Mouse (Mus musculus) embryonic facial prominence, embryonic 13.5 days (tissue): ENCODE results near the gene Rps15. TPM values are rescaled to one million over a fixed set of nuclear protein-coding genes. Genes with fewer than 3 reads are reported as not detected.

Source experiments
- ATAC-seq: fragments of 200-750 bp; cut with Nextera tagmentation; 2 replicates; pipeline ENCODE4 v1.8.0; 2017; ENCODE audit warnings: low read depth; ENCODE audit not compliant: insufficient number of reproducible peaks, insufficient read depth, low FRiP score, low TSS enrichment
- H3K27ac ChIP-seq: fragments of 300-500 bp; sonication (generic); 2 replicates; pipeline ENCODE4 v1.5.1; 2015; ENCODE audit warnings: moderate library complexity, mild to moderate bottlenecking, inconsistent platforms
- H3K27me3 ChIP-seq: fragments of 300-500 bp; sonication (generic); 2 replicates; pipeline ENCODE4 v1.6.1; 2015; ENCODE audit warnings: mild to moderate bottlenecking, inconsistent platforms
- H3K36me3 ChIP-seq: fragments of 300-500 bp; sonication (generic); 2 replicates; pipeline ENCODE4 v1.6.1; 2015; ENCODE audit warnings: mild to moderate bottlenecking, inconsistent platforms
- H3K4me1 ChIP-seq: fragments of 300-500 bp; sonication (generic); 2 replicates; pipeline ENCODE4 v1.6.1; 2015; ENCODE audit warnings: inconsistent platforms
- H3K4me2 ChIP-seq: fragments of 300-500 bp; sonication (generic); 2 replicates; pipeline ENCODE4 v1.6.1; 2015; ENCODE audit warnings: moderate library complexity, mild to moderate bottlenecking, inconsistent platforms
- H3K4me3 ChIP-seq: fragments of 300-500 bp; sonication (generic); 2 replicates; pipeline ENCODE4 v1.5.1; 2015; ENCODE audit warnings: mild to moderate bottlenecking, inconsistent platforms
- H3K9ac ChIP-seq: fragments of 300-500 bp; sonication (generic); 2 replicates; pipeline ENCODE4 v1.6.1; 2015; ENCODE audit warnings: mild to moderate bottlenecking, inconsistent platforms
- H3K9me3 ChIP-seq: fragments of 300-500 bp; sonication (generic); 2 replicates; pipeline ENCODE4 v1.6.1; 2016; ENCODE audit warnings: inconsistent platforms
- WGBS: fragments of 180-500 bp; shearing (Covaris S2); methylation state at CpG from one replicate; pipeline ENCODE4 v1.1.7; 2015; ENCODE audit warnings: mixed read lengths; 5-methylcytosine and 5-hydroxymethylcytosine counted together
- polyA plus RNA-seq: library from polyadenylated mRNA; unstranded; fragments of >200 nt; fragmentation: Nextera tagmentation; extraction: Ambion mirVana; gene quantifications from 2 replicates; pipeline ENCODE4 v1.2.1, GENCODE M21; 2015

The Rps15 gene
- polyA plus RNA-seq, 1 experiment from 2014 or later: 1,047 TPM

DNA sequence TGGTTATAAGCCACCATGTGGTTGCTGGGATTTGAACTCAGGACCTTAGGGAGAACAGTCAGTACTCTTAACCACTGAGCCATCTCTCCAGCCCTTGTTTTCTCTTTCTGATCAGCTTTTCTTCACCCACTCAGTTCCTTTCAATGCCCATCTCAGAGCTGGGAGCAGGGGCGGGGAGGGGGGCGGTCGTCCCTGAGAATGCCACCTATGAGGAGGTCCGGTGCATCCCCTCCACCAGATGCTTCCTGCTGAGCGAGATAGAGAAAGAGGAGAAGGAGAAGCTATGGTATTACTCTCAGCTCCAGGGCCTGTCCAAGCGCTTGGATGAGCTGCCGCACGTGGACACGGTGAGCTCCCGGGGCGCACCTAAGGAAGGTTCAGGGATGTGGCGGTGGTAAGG is 12.2 kb downstream of the Rps15 start:
- Histone ChIP-seq H3K4me1 (peaks cover 15% of the 10 kb centered on the region), H3K4me3 (no peak overlapping the region), H3K27ac (no peak overlapping the region), H3K9me3 (no peaks in the 10 kb centered on the region), H3K36me3 (peaks cover 34% of the 10 kb centered on the region), H3K27me3 (peaks cover 74% of the 10 kb centered on the region), H3K9ac (peak overlapping the region; percentile 21; the same call in 1 of the 2 replicates), H3K4me2 (peak overlapping the region; percentile 24; the same call in 1 of the 2 replicates)
- WGBS: 25% methylated on average over 12 of the region's 12 CpGs
- ATAC-seq: no peak

DNA sequence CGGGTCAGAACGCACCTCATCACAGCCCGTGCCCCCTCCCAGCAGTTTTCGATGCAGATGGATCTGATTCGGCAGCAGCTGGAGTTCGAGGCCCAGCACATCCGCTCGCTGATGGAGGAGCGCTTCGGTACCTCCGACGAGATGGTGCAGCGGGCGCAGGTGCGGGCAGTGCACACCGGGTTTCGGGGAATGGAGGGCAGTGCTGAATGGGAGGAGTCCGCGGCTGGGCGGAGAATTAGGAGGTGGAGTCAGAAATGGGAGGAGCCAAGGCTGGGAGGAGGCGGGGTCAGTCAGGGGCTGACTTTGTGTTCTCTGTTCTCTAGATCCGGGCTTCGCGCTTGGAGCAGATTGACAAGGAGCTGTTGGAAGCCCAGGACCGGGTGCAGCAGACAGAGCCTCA is 12.6 kb downstream of the Rps15 start:
- H3K4me1 ChIP-seq: peaks cover 13% of the 10 kb centered on the region
- no peak overlapping the region for H3K4me3 ChIP-seq
- H3K27me3 ChIP-seq: peaks cover 72% of the 10 kb centered on the region
- 16% methylated on average over 25 of the region's 25 CpGs for WGBS
- peak overlapping the region; percentile 24; the same call in 1 of the 2 replicates for H3K4me2 ChIP-seq
- peaks cover 35% of the 10 kb centered on the region for H3K36me3 ChIP-seq
- no peaks in the 10 kb centered on the region for H3K9me3 ChIP-seq
- no peak overlapping the region for H3K27ac ChIP-seq
- peak overlapping the region; percentile 21; the same call in 1 of the 2 replicates for H3K9ac ChIP-seq
- ATAC-seq: no peak

DNA sequence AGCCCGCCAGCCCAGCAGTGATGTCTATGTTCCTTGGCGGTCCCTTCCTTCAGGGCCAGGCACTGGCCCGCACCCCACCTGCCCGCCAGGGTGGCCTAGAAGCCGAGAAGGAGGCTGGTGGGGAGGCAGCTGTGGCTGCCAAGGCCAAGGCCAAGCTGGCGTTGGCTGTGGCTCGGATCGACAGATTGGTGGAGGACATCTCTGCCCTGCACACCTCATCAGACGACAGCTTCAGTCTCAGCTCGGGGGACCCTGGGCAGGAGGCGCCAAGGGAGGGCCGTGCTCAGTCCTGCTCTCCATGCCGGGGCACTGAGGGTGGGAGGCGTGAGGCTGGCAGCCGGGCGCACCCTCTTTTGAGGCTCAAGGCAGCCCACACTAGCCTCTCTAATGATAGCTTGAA is 19.3 kb downstream of the Rps15 start:
- Histone ChIP-seq H3K27me3 (peaks cover 75% of the 10 kb centered on the region), H3K4me2 (no peak overlapping the region), H3K27ac (no peak overlapping the region), H3K9me3 (no peaks in the 10 kb centered on the region), H3K4me1 (peaks cover 15% of the 10 kb centered on the region), H3K36me3 (peaks cover 61% of the 10 kb centered on the region), H3K4me3 (no peak overlapping the region), H3K9ac (no peak overlapping the region)
- ATAC-seq: no peak
- WGBS: 85% methylated on average over 16 of the region's 16 CpGs

DNA sequence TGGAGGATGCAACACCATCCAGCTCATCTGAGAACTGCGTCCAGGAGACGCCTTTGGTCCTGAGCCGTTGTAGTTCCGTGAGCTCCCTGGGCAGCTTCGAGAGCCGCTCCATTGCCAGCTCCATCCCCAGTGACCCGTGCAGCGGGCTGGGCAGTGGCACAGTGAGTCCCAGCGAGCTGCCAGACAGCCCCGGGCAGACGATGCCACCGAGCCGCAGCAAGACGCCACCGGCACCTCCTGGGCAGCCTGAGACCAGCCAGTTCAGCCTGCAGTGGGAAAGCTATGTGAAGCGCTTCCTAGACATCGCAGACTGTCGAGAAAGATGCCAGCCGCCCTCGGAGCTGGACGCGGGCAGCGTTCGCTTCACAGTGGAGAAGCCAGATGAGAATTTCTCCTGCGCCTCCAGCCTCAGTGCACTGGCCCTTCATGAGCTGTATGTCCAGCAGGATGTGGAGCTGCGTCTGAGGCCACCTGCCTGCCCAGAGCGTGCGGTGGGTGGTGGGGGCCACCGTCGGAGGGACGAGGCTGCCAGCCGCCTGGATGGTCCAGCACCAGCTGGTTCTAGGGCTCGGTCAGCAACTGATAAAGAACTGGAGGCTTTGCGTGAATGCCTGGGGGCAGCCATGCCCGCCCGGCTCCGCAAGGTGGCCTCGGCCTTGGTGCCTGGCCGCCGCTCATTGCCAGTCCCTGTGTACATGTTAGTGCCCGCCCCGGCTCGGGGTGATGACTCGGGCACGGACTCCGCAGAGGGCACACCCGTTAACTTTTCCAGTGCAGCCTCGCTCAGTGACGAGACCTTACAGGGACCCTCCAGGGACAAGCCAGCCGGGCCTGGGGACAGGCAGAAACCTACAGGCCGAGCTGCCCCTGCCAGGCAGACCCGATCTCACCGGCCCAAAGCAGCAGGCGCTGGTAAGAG is 20.6 kb downstream of the Rps15 start:
- Histone ChIP-seq H3K36me3 (peaks cover 53% of the 10 kb centered on the region), H3K9ac (peak overlapping the region; percentile 55), H3K4me3 (no peak overlapping the region), H3K4me1 (peaks cover 15% of the 10 kb centered on the region), H3K27me3 (peaks cover 81% of the 10 kb centered on the region), H3K27ac (no peak overlapping the region), H3K9me3 (no peaks in the 10 kb centered on the region), H3K4me2 (no peak overlapping the region)
- 70% methylated on average over 54 of the region's 54 CpGs for WGBS
- ATAC-seq: no peak

DNA sequence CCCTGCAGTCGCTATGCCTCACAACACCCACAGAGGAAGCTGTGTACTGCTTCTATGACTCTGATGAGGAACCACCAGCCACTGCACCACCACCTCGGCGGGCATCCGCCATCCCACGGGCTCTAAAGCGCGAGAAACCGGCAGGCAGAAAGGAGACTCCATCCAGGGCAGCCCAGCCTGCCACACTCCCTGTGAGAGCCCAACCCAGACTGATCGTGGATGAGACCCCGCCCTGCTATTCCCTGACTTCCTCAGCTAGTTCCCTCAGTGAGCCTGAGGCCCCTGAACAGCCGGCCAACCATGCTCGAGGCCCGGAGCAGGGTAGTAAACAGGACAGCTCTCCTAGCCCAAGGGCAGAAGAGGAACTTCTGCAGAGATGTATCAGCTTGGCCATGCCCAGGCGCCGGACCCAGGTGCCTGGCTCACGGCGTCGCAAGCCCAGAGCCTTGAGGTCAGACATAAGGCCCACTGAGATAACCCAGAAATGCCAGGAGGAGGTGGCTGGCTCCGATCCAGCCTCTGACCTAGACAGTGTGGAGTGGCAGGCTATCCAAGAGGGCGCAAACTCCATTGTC is 21.5 kb downstream of the Rps15 start:
- H3K9ac ChIP-seq: peak overlapping the region; percentile 55; the same call in 1 of the 2 replicates
- H3K4me2 ChIP-seq: no peak overlapping the region
- H3K4me3 ChIP-seq: no peak overlapping the region; the same call in 1 of the 2 replicates
- no peak overlapping the region for H3K27ac ChIP-seq
- H3K27me3 ChIP-seq: peaks cover 81% of the 10 kb centered on the region
- peaks cover 15% of the 10 kb centered on the region for H3K4me1 ChIP-seq
- no peaks in the 10 kb centered on the region for H3K9me3 ChIP-seq
- 49% methylated on average over 20 of the region's 20 CpGs for WGBS
- peaks cover 51% of the 10 kb centered on the region for H3K36me3 ChIP-seq
- ATAC-seq: no peak

DNA sequence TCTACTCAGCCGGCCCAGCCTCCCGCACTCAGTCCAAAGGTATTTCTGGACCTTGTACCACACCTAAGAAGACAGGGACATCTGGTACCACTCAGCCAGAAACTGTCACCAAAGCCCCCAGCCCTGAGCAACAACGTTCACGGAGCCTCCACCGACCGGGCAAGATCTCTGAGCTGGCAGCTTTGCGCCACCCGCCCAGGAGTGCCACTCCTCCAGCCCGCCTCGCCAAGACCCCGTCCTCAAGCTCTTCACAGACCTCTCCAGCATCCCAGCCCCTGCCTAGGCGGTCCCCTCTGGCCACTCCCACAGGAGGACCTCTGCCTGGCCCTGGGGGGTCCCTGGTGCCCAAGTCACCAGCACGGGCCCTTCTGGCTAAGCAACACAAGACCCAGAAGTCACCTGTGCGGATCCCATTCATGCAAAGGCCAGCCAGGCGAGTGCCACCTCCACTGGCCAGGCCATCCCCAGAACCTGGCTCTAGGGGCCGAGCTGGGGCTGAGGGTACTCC is 22.3 kb downstream of the Rps15 start:
- Histone ChIP-seq H3K9me3 (no peaks in the 10 kb centered on the region), H3K4me3 (peak overlapping the region; percentile 1; the same call in 1 of the 2 replicates), H3K27me3 (peaks cover 76% of the 10 kb centered on the region), H3K9ac (peak overlapping the region; percentile 55), H3K27ac (no peak overlapping the region), H3K4me2 (no peak overlapping the region), H3K4me1 (peaks cover 23% of the 10 kb centered on the region), H3K36me3 (peaks cover 47% of the 10 kb centered on the region)
- WGBS: 45% methylated on average over 16 of the region's 16 CpGs
- no peak for ATAC-seq

DNA sequence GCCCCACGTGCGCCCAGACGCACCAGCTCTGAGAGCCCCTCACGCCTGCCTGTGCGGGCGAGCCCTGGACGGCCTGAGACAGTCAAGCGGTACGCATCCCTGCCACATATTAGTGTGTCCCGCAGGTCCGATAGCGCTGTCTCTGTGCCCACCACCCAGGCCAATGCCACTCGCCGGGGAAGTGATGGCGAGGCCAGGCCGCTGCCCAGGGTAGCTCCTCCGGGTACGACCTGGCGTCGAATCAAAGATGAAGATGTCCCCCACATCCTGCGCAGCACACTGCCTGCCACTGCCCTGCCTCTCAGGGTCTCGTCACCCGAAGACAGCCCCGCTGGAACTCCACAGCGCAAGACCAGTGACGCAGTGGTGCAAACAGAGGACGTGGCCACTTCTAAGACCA is 23.1 kb downstream of the Rps15 start:
- Histone ChIP-seq H3K9me3 (no peaks in the 10 kb centered on the region), H3K9ac (peak overlapping the region; percentile 37; the same call in 1 of the 2 replicates), H3K36me3 (peaks cover 47% of the 10 kb centered on the region), H3K27me3 (peaks cover 75% of the 10 kb centered on the region), H3K4me3 (peak overlapping the region; percentile 1; the same call in 1 of the 2 replicates), H3K4me2 (no peak overlapping the region), H3K4me1 (peaks cover 25% of the 10 kb centered on the region), H3K27ac (no peak overlapping the region)
- 44% methylated on average over 27 of the region's 27 CpGs for WGBS
- ATAC-seq: no peak

DNA sequence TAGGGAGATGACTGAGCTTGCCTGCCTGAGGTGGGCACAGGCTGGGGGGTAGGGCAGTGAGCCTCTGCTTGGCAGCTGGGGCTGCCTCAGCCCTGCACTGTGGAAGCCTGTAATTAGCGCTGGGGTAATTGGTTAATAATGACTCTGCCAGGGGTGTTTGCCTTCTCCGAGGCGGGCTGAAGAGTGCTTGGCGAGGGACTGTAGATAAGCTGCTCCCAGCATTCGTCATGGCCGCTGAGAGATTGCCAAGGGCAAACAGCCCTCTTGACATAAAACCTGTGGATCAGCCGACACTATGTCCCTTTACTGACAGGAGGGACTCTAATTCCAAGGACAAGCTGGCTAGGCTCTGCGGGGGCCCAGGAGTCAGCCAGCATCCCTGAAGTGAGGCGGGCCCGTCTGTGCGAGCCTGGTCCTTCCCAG is 24.1 kb downstream of the Rps15 start:
- 0 out of 2 replicates have a peak overlapping the region, but pooled peaks have one; percentile 2 for H3K4me3 ChIP-seq
- no peak for ATAC-seq
- no peak overlapping the region for H3K4me2 ChIP-seq
- H3K27ac ChIP-seq: no peak overlapping the region
- peak overlapping the region; percentile 55; the same call in 1 of the 2 replicates for H3K9ac ChIP-seq
- H3K27me3 ChIP-seq: peaks cover 65% of the 10 kb centered on the region
- 25% methylated on average over 11 of the region's 11 CpGs for WGBS
- H3K9me3 ChIP-seq: no peaks in the 10 kb centered on the region
- peaks cover 40% of the 10 kb centered on the region for H3K36me3 ChIP-seq
- peaks cover 31% of the 10 kb centered on the region for H3K4me1 ChIP-seq

DNA sequence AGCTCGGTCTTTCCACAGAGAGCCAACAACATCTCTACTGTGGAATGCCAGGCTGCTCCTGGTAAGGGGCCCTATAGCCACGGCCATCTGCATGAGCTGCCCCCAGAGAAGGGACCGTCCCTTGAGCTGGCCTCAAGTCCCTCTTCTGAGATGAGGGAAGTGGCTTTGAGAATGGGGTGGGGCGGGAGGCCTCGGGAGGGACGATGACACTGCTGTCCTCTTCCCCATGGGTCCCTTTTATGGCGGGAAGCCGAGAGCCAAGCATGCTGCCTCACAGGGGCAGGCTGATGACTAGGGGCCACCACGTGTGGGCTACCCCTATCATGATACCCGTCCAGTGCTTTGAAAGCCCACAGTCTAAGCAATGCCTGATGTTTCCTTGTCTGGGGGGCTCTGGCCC is 24.8 kb downstream of the Rps15 start:
- H3K4me1 ChIP-seq: peaks cover 34% of the 10 kb centered on the region
- H3K27me3 ChIP-seq: peaks cover 58% of the 10 kb centered on the region
- no peak overlapping the region for H3K4me2 ChIP-seq
- no peak overlapping the region for H3K4me3 ChIP-seq
- H3K9me3 ChIP-seq: no peaks in the 10 kb centered on the region
- WGBS: 57% methylated on average over 10 of the region's 10 CpGs
- ATAC-seq: no peak
- peaks cover 33% of the 10 kb centered on the region for H3K36me3 ChIP-seq
- no peak overlapping the region for H3K27ac ChIP-seq
- 0 out of 2 replicates have a peak overlapping the region, but pooled peaks have one; percentile 55 for H3K9ac ChIP-seq

DNA sequence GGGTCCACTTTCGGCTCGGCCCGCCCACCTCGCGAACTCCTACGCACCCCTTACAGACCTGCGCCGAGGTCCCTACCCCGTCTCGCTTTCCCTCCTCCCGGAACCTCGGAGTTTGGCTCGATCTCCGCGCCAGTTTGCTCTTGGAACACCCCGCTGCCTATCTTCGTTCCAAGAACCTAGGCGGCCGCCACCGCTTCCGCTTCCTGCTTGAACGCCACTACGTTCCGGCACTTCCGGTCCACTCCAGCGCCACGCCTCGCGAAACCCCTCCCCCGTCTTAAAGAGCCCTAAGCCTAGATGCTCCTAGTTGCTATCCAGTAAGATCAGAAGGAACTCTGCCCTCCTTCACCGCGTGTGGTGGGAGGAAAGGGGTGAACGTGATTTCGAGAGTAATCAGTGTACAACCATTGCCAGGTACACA is 28.1 kb downstream of the Rps15 start, which contains the start of gene 2310011J03Rik:
Gene 2310011J03Rik, minus strand, starts transcription at position 198 of the 421 bp plus-strand sequence.
- under 1% methylated on average over 34 of the region's 34 CpGs for WGBS
- ATAC-seq: no peak
- Histone ChIP-seq H3K4me3 (peak within 1 kb of the TSS; percentile 75), H3K9me3 (no peaks in the 10 kb centered on the region), H3K4me2 (peak within 1 kb of the TSS; percentile 80), H3K27ac (peak within 1 kb of the TSS; percentile 73), H3K4me1 (peaks cover 36% of the 10 kb centered on the region), H3K27me3 (peaks cover 26% of the 10 kb centered on the region), H3K9ac (peak within 1 kb of the TSS; percentile 86), H3K36me3 (peaks cover 16% of the 10 kb centered on the region)

DNA sequence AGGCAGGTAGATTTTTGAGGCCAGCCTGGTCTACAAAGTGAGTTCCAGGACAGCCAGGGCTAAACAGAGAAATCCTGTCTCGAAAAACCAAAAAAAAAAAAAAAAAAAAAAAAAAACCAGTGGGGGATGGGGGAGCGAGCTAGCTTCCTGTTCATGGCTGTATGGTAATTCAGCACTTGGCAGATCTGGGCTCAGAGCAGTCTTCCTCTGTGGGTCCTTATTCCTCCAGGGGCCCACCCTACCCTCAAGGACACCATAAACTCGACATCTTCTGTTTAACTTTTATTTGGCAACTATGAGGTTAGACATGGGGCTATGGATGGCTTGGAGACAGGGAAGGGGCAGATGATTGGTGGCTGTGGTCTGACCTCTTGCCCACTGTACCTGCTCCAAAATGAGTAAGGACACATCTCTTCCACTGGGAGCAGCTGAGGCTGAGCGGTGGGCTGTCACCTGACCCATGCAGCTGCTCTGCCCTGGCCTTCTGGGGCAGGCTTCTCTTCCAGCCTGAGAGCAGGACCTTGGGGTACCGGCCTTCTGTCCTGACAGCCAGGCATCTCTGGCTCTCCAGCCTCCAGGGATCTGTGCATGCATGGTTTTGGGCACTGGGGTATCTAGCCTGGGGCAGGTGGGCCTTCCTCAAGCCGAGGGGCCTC is 28.9 kb downstream of the Rps15 start:
- Histone ChIP-seq H3K4me1 (peaks cover 36% of the 10 kb centered on the region), H3K4me2 (peak overlapping the region; percentile 80), H3K27me3 (peaks cover 21% of the 10 kb centered on the region), H3K9me3 (no peaks in the 10 kb centered on the region), H3K27ac (no peak overlapping the region; the same call in 1 of the 2 replicates), H3K9ac (peak overlapping the region; percentile 54; the same call in 1 of the 2 replicates), H3K4me3 (peak overlapping the region; percentile 62; the same call in 1 of the 2 replicates), H3K36me3 (peaks cover 16% of the 10 kb centered on the region)
- 73% methylated on average over 6 of the region's 6 CpGs for WGBS
- no peak for ATAC-seq
